Mouse (Mus musculus) heart, postnatal 0 days (tissue): ENCODE results near the gene Magi2.

Source experiments
- CTCF ChIP-seq: IDR thresholded peaks from 2 replicates; pipeline ENCODE4 v1.5.1; 2016; ENCODE audit warnings: antibody characterized with exemption, control low read depth, low read depth
- EP300 ChIP-seq: IDR thresholded peaks from 2 replicates; pipeline ENCODE4 v1.6.1; 2016; ENCODE audit warnings: antibody characterized with exemption, low read depth

DNA sequence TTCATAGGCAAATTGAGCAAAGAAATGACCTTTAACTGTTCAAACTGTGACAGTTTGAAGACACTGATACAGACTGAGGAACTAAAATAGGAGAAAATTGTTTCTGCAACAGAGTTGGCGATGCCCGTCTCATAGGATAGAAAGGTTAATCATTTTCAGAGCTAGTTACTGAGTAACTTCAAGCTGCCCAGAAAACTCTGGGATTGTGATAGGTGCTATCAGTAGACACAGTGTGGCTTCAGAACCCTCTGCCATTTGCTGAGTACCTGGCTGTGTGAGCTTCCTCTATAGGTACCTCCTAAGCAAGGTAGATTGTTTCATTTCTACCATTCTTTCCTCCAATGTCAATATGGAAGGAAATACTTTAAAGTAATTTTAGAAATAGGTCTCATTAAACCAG lies 1014.7 kb downstream of the Magi2 start:
- TF ChIP-seq CTCF (no peak), EP300 (no peak)
